Mouse (Mus musculus) kidney, embryonic 15.5 days (tissue): Measurements from ENCODE around the gene Tmem260. TPM values are rescaled to one million over a fixed set of nuclear protein-coding genes. Genes with fewer than 3 reads are reported as not detected.

Source experiments
- ATAC-seq: fragments of 200-750 bp; cut with Nextera tagmentation; replicated peaks from 2 replicates; pipeline ENCODE4 v1.8.0; 2017; ENCODE audit warnings: moderate TSS enrichment; ENCODE audit not compliant: low FRiP score
- H3K27ac ChIP-seq: fragments of 300-500 bp; sonication (generic); 2 replicates; pipeline ENCODE4 v1.5.1; 2015; ENCODE audit warnings: mild to moderate bottlenecking, inconsistent platforms
- H3K27me3 ChIP-seq: fragments of 300-500 bp; sonication (generic); 2 replicates; pipeline ENCODE4 v1.6.1; 2015; ENCODE audit warnings: inconsistent platforms
- H3K36me3 ChIP-seq: fragments of 300-500 bp; sonication (generic); 2 replicates; pipeline ENCODE4 v1.6.1; 2015; ENCODE audit warnings: inconsistent platforms
- H3K4me1 ChIP-seq: fragments of 300-500 bp; sonication (generic); 2 replicates; pipeline ENCODE4 v1.6.1; 2015; ENCODE audit warnings: inconsistent platforms
- H3K4me2 ChIP-seq: fragments of 300-500 bp; sonication (generic); 2 replicates; pipeline ENCODE4 v1.6.1; 2015; ENCODE audit warnings: moderate library complexity, mild to moderate bottlenecking, inconsistent platforms
- H3K4me3 ChIP-seq: fragments of 300-500 bp; sonication (generic); replicated peaks from 2 replicates; pipeline ENCODE4 v1.5.1; 2015; ENCODE audit warnings: mild to moderate bottlenecking, inconsistent platforms
- H3K9ac ChIP-seq: fragments of 300-500 bp; sonication (generic); 2 replicates; pipeline ENCODE4 v1.6.1; 2015; ENCODE audit warnings: mild to moderate bottlenecking, inconsistent platforms
- H3K9me3 ChIP-seq: fragments of 300-500 bp; sonication (generic); replicated peaks from 2 replicates; pipeline ENCODE4 v1.6.1; 2016; ENCODE audit warnings: inconsistent platforms
- WGBS: fragments of 180-500 bp; shearing (Covaris S2); methylation state at CpG from one replicate; pipeline ENCODE4 v1.1.7; 2015; ENCODE audit warnings: mixed read lengths; 5-methylcytosine and 5-hydroxymethylcytosine counted together
- polyA plus RNA-seq: library from polyadenylated mRNA; unstranded; fragments of >200 nt; fragmentation: Nextera tagmentation; extraction: Ambion mirVana; gene quantifications from 2 replicates; pipeline ENCODE4 v1.2.1, GENCODE M21; 2015

Gene Tmem260
- polyA plus RNA-seq, result 19.4 and 20.4 TPM in 2 replicates

DNA sequence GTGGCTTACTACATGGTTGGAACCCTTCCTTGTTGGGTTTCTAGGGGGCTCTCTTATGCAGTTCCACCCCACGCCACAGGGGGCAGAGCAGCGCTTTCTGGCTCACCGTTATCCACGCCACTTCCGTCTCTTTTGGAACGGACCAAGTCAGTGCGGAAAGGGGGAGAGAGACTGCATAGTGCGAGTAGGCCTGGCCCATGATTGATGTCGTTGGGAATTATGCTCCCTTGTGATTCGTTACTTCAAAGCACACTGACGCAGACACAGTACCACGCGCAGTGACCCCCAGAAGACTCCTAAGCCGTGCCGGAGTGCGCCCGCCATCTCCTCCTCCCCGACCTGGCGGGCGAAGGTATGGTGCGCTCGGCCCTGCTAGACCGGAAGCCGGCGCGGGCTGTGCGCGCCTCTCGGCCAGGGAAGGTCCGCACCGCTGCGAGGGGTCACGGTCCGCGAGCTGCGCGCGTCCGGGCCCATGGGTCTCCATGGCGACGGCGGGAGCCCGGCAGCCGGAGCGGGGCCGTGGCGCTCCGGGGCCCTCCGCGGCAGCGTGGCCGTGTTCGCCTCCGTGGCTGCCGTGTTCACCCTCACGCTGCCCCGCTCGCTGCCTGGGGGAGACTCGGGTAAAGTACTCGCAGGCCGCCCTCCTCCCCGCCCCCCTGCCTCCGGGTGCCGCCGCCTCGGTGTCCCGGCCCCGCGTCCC lies at the start of gene Tmem260:
Gene Tmem260, plus strand, starts transcription at position 141 of the 700 bp plus-strand sequence.
- H3K27ac ChIP-seq, result peak within 1 kb of the TSS; percentile 91
- peak within 1 kb of the TSS; percentile 62 for H3K4me2 ChIP-seq
- ATAC-seq, result peak; percentile 100
- no peaks in the 10 kb centered on the region for H3K27me3 ChIP-seq
- H3K4me1 ChIP-seq, result peaks cover 9% of the 10 kb centered on the region
- H3K9ac ChIP-seq, result peak within 1 kb of the TSS; percentile 92
- peak within 1 kb of the TSS; percentile 98 for H3K4me3 ChIP-seq
- H3K9me3 ChIP-seq, result no peaks in the 10 kb centered on the region
- no peaks in the 10 kb centered on the region for H3K36me3 ChIP-seq
- WGBS, result under 1% methylated on average over 67 of the region's 69 CpGs

DNA sequence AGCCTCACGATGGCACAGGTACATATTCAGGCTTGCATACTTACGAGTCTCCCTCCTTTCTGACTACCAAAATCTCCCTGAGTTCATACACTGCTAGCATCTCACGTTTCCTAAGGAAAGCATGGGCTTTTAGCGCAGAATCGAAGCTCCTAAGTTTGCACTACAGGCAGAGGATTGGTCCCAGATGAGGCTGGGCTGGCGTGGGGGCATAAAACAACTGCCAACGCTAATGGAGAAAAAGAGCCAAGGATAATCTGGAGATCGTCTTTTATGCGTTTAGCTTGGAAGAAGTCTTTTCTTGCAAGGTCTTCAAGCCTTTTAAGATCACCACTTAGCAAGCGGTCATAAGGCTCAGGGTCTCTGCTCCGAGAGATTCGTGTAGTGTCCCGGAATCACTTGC lies 39.8 kb upstream of the Tmem260 start:
- no peak overlapping the region for H3K4me3 ChIP-seq
- H3K9me3 ChIP-seq, result no peaks in the 10 kb centered on the region
- no peak for ATAC-seq
- no peak overlapping the region for H3K9ac ChIP-seq
- H3K4me1 ChIP-seq, result no peaks in the 10 kb centered on the region
- H3K27ac ChIP-seq, result no peak overlapping the region
- 91% methylated on average over 13 of the region's 13 CpGs for WGBS
- H3K4me2 ChIP-seq, result no peak overlapping the region
- no peaks in the 10 kb centered on the region for H3K36me3 ChIP-seq
- H3K27me3 ChIP-seq, result no peaks in the 10 kb centered on the region

DNA sequence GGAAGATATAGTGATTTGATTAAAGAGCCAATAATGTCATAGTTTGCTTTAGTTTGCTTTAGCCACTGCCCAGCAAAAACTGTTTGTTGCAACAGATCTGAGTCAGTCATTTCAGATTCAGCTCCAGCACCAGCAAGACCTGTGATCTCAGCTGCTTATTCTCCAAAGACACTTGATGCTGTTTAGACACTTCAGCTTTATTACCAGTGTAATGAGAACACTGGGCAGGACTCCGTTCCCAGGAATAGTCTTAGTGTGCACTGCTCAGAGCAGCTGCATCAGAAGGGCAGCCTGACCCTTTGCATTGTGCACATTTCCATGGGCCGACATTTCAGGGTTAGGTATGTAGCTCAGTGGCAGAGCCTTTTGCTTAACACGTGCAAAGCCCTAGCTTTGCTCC lies 28.9 kb upstream of the Tmem260 start:
- Histone ChIP-seq H3K27me3 (0 out of 2 replicates have a peak, but pooled peaks cover 2% of the 10 kb centered on the region), H3K9me3 (no peaks in the 10 kb centered on the region), H3K27ac (no peak overlapping the region), H3K9ac (no peak overlapping the region), H3K4me3 (no peak overlapping the region), H3K4me1 (peaks cover 5% of the 10 kb centered on the region), H3K4me2 (no peak overlapping the region), H3K36me3 (no peaks in the 10 kb centered on the region)
- 66% methylated on average over 3 of the region's 3 CpGs for WGBS
- no peak for ATAC-seq

GRCm38 (mm10) chr14:48418264-48418663 lies 27.7 kb upstream of the Tmem260 start:
- no peaks in the 10 kb centered on the region for H3K9me3 ChIP-seq
- H3K4me3 ChIP-seq, result no peak overlapping the region
- H3K27me3 ChIP-seq, result 0 out of 2 replicates have a peak, but pooled peaks cover 2% of the 10 kb centered on the region
- peaks cover 7% of the 10 kb centered on the region for H3K4me1 ChIP-seq
- WGBS, result 45% methylated on average over 3 of the region's 3 CpGs
- no peak overlapping the region for H3K27ac ChIP-seq
- no peaks in the 10 kb centered on the region for H3K36me3 ChIP-seq
- H3K9ac ChIP-seq, result no peak overlapping the region
- no peak for ATAC-seq
- no peak overlapping the region for H3K4me2 ChIP-seq

DNA sequence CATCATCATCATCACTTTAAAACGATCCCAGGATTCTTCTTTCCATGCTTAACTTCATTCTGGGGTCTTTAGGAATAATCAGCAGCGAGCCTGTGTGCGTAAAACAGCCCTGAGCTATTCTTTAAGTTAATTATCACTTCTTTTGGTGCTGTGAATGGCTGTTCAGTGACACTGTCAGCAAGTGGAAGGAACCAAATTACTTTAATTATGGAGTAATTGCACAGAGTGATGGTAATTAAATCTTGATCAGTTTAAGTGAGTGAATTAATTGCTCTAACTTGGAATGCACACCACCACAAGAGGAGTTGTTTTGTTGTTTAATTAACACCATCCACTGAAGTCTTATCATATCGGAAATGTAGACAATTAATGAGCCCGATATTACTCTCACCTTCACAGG lies 27.3 kb upstream of the Tmem260 start:
- 69% methylated on average over 5 of the region's 5 CpGs for WGBS
- no peak overlapping the region for H3K4me3 ChIP-seq
- H3K4me2 ChIP-seq, result no peak overlapping the region
- H3K9me3 ChIP-seq, result no peaks in the 10 kb centered on the region
- ATAC-seq, result no peak
- no peaks in the 10 kb centered on the region for H3K36me3 ChIP-seq
- H3K27ac ChIP-seq, result no peak overlapping the region
- no peak overlapping the region for H3K9ac ChIP-seq
- 0 out of 2 replicates have a peak, but pooled peaks cover 2% of the 10 kb centered on the region for H3K27me3 ChIP-seq
- peaks cover 7% of the 10 kb centered on the region for H3K4me1 ChIP-seq

DNA sequence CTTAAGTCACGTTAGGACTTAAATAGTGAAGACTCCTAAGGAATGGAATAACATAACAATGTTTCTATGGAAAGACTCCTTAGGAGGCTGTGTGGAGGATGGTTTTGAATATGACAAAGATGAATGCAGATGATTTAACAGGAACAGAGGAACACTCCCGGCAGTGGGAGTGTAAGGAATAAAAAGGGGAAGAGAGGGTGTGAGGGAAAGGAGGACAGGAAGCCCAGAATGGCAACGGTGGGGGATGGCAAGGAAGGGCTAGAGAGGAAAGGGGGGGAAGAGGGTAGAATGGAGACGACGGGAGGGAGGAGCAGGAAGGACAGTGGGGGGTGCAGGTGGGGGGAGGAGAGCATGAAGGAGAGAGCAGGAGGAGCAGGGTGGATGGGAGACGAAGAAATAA lies 24.4 kb upstream of the Tmem260 start:
- Histone ChIP-seq H3K4me1 (peaks cover 7% of the 10 kb centered on the region), H3K9me3 (no peaks in the 10 kb centered on the region), H3K9ac (no peak overlapping the region), H3K36me3 (no peaks in the 10 kb centered on the region), H3K4me2 (peak overlapping the region; percentile 48), H3K27ac (no peak overlapping the region), H3K27me3 (0 out of 2 replicates have a peak, but pooled peaks cover 2% of the 10 kb centered on the region), H3K4me3 (no peak overlapping the region)
- WGBS, result 16% methylated on average over 6 of the region's 6 CpGs
- ATAC-seq, result no peak

- WGBS, result 14% methylated on average over 6 of the region's 6 CpGs
- H3K9ac ChIP-seq, result no peak overlapping the region
- peaks cover 7% of the 10 kb centered on the region for H3K4me1 ChIP-seq
- ATAC-seq, result peak; percentile 46
- no peak overlapping the region for H3K4me3 ChIP-seq
- H3K9me3 ChIP-seq, result no peaks in the 10 kb centered on the region
- no peak overlapping the region for H3K27ac ChIP-seq
- H3K27me3 ChIP-seq, result 0 out of 2 replicates have a peak, but pooled peaks cover 2% of the 10 kb centered on the region
- peak overlapping the region; percentile 48 for H3K4me2 ChIP-seq
- H3K36me3 ChIP-seq, result no peaks in the 10 kb centered on the region
These were observed 23.9 kb upstream of the Tmem260 start for GRCm38 (mm10) chr14:48421996-48422395.

DNA sequence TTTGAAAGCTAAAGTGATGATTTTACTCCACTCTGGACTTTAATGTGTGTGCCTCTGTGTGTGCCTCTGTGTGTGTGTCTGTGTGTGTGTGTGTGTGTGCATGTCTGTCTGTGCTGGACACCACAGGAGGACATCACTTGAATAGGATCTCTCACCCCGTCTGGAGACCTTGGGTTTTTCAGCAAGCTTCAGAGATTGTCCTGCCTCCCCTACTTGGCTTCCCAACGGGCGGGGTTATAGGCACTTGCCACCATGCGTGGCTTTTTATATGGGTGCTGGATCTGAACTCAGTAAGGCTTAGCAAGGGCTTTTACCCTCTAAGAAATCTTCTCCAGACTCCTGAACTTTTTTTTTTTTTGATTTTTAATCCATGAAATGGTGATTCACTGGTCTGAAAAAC lies 23.5 kb upstream of the Tmem260 start:
- no peak overlapping the region for H3K27ac ChIP-seq
- 38% methylated on average over 4 of the region's 4 CpGs for WGBS
- H3K4me1 ChIP-seq, result peaks cover 7% of the 10 kb centered on the region
- no peaks in the 10 kb centered on the region for H3K9me3 ChIP-seq
- no peaks in the 10 kb centered on the region for H3K36me3 ChIP-seq
- H3K4me3 ChIP-seq, result no peak overlapping the region
- peak overlapping the region; percentile 48; the same call in 1 of the 2 replicates for H3K4me2 ChIP-seq
- H3K9ac ChIP-seq, result no peak overlapping the region
- 0 out of 2 replicates have a peak, but pooled peaks cover 2% of the 10 kb centered on the region for H3K27me3 ChIP-seq
- ATAC-seq, result no peak

- ATAC-seq, result no peak
- Histone ChIP-seq H3K4me1 (peaks cover 7% of the 10 kb centered on the region), H3K9me3 (no peaks in the 10 kb centered on the region), H3K4me3 (no peak overlapping the region), H3K27ac (no peak overlapping the region), H3K4me2 (no peak overlapping the region), H3K36me3 (no peaks in the 10 kb centered on the region), H3K9ac (no peak overlapping the region), H3K27me3 (0 out of 2 replicates have a peak, but pooled peaks cover 2% of the 10 kb centered on the region)
- WGBS, result 62% methylated on average over 7 of the region's 7 CpGs
These were observed 23.0 kb upstream of the Tmem260 start for GRCm38 (mm10) chr14:48422901-48423300.

- H3K9me3 ChIP-seq, result no peaks in the 10 kb centered on the region
- no peak overlapping the region for H3K27ac ChIP-seq
- no peak overlapping the region for H3K4me2 ChIP-seq
- no peak overlapping the region for H3K4me3 ChIP-seq
- H3K9ac ChIP-seq, result no peak overlapping the region
- H3K4me1 ChIP-seq, result no peaks in the 10 kb centered on the region
- no peaks in the 10 kb centered on the region for H3K36me3 ChIP-seq
- ATAC-seq, result no peak
- no peaks in the 10 kb centered on the region for H3K27me3 ChIP-seq
- 82% methylated on average over 2 of the region's 2 CpGs for WGBS
These were observed 13.9 kb upstream of the Tmem260 start for GRCm38 (mm10) chr14:48431978-48432377.

DNA sequence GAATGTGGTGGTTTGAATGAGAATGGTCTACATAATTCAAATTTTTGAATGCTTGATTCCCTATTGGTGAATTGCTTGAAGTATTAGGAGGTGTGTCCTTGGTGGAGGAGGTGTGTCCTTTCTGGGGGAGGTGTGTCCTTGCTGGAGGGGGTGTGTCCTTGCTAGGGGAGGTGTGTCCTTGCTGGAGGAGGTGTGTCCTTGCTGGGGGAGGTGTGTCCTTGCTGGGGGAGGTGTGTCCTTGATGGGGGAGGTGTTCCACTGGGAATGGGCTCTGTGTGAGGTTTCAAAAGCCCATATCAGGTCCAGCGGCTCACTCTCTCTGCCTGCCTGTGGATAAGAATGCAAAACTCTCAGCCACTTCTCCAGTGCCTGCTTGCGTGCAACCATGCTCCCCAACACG lies 2.1 kb upstream of the Tmem260 start:
- Histone ChIP-seq H3K4me1 (peaks cover 9% of the 10 kb centered on the region), H3K4me3 (no peak overlapping the region), H3K27ac (no peak overlapping the region), H3K27me3 (no peaks in the 10 kb centered on the region; the same call in 1 of the 2 replicates), H3K36me3 (no peaks in the 10 kb centered on the region), H3K9me3 (no peaks in the 10 kb centered on the region), H3K4me2 (no peak overlapping the region), H3K9ac (no peak overlapping the region)
- WGBS, result 46% methylated on average over 3 of the region's 3 CpGs
- no peak for ATAC-seq

- Histone ChIP-seq H3K4me1 (peaks cover 11% of the 10 kb centered on the region), H3K4me2 (no peak overlapping the region), H3K36me3 (0 out of 2 replicates have a peak, but pooled peaks cover 13% of the 10 kb centered on the region), H3K4me3 (no peak overlapping the region), H3K27ac (no peak overlapping the region), H3K9ac (no peak overlapping the region), H3K27me3 (no peaks in the 10 kb centered on the region), H3K9me3 (no peaks in the 10 kb centered on the region)
- WGBS, result 71% methylated on average over 18 of the region's 18 CpGs
- ATAC-seq, result peak; percentile 49; the same call in 1 of the 2 replicates
These were observed 6.1 kb downstream of the Tmem260 start for GRCm38 (mm10) chr14:48451966-48452407.
